Mouse (Mus musculus) kidney, adult 18-20 months (tissue): ENCODE results near the gene Ppp1cb.

ENCODE experiments used
- DNase-seq: peaks from one replicate; pipeline ENCODE4 v3.0.0; 2021

The Ppp1cb gene

GRCm38 (mm10) chr5:32445287-32445921 lies 13.2 kb upstream of the Ppp1cb start:
- DNase-seq: no peak

DNA sequence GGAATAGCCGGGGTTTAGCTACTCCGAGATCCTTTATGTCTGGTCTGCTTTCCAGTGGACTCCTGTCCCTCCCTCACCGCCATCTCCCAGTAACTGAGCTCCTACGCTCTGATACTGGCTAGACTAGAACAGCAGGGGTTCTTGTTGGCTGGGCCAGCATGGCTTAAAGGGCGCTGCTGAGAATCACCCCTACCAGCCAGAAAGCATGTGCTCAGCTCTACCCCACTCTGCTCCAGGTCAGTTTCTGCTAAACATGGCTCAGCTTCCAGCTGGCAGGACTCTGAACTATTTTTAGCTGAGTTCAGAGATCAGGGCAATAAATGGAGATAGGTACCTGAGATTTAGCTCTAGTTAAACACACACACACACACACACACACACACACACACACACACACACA lies 12.2 kb upstream of the Ppp1cb start:
- peak; percentile 38 for DNase-seq

GRCm38 (mm10) chr5:32446810-32447209 lies 11.8 kb upstream of the Ppp1cb start:
- no peak for DNase-seq

- no peak for DNase-seq
These were observed 723 bp downstream of the Ppp1cb start for GRCm38 (mm10) chr5:32459251-32459881.

GRCm38 (mm10) chr5:32459882-32460751 lies 1.5 kb downstream of the Ppp1cb start:
- peak; percentile 49 for DNase-seq

GRCm38 (mm10) chr5:32460973-32461372 lies 2.3 kb downstream of the Ppp1cb start:
- DNase-seq: no peak

DNA sequence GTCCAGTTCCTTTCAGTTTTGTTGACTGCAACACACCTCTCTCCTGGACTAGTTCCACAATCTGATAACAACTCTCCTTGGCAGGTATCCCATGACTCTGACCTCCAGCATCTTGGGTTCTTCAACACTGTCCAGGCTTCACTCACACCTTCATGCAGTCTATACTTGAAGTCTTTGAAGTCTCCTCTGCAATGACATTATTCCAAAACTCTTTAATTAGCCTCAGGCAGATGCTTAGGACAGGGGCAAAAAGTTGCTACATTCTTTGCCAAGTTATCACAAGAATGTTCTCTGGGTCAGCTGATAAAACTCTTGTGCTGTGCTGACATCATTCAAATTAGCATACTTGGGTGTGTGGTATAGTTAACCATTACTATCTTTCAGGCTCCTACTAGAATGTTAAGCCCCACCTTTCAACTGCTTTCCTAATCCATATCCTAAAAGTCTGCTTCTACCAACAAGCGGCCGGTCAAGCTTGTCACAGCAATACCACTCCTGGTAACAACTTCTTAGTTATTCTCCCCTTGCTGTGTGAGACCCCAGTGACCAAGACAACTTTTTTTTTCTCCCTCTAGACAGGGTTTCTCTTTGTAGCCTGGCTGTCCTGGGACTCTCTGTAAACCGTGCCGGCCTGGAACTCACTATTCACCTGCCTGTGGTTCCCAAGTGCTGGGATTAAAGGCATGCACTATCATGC lies 13.8 kb downstream of the Ppp1cb start:
- DNase-seq: peak; percentile 32

- no peak for DNase-seq
These were observed 14.3 kb downstream of the Ppp1cb start for GRCm38 (mm10) chr5:32473029-32473352.

GRCm38 (mm10) chr5:32476501-32476900 lies 17.9 kb downstream of the Ppp1cb start:
- no peak for DNase-seq

DNA sequence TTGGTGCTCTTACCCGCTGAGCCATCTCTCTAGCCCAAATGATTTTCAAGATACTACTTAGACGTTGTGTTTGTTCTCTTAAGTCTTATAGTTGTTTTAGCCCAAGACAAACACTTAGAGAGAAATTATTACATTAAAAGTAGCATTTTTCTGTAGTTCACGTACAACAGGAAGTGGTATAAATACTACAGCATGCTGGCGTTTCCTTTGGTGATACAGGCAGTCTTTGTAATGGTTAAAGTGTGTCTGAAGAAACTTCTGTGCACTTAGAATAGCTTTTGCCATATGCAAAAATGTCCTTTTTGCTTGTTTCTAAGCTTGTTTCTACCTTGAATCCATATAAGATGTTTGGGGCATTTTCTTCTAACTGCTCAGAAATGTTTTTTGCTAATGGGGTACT lies 20.3 kb downstream of the Ppp1cb start:
- DNase-seq: no peak

DNA sequence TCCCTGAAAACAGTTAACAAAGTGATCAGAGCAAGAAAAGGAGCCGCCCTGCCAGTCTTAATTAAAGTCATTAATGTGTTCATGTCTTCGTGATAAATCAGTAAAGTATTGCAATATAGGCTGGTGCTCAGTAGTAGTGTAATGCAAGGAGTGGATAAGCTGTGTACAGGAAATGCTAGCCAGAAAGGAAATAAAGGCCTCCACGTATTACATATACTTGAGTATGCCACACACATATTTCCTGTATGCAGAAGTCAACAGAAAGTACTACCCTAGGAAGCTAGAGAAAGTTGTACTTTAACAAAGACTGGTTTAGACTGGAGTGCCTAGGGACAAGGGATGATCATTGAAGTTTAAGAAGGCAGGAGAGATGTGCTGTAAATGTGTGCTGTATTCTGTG lies 26.8 kb downstream of the Ppp1cb start:
- DNase-seq: no peak

GRCm38 (mm10) chr5:32488044-32488443 lies 29.4 kb downstream of the Ppp1cb start:
- no peak for DNase-seq

- no peak for DNase-seq
These were observed 35.5 kb downstream of the Ppp1cb start for GRCm38 (mm10) chr5:32494084-32494700.

GRCm38 (mm10) chr5:32508766-32509165 lies 50.1 kb downstream of the Ppp1cb start:
- DNase-seq: no peak

DNA sequence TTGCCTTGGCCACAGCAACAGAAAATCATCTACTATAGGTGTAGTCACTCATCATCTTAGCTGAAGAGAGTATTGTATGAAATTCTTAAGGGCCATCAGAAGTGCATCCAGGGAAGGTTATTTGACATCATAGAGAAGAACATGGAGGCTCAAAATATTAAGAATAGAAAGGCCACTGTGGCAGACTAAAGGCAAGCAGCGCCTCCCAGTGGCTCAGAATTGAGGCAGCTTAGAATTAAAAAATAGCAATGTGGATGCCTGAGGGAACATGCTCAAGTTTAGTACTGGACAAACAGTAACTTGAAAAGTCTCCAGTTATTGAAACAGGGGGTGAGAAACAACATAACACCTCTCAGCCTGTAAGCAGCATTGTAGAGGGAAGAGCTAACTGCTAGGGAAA lies 61.7 kb downstream of the Ppp1cb start:
- DNase-seq: peak; percentile 59

DNA sequence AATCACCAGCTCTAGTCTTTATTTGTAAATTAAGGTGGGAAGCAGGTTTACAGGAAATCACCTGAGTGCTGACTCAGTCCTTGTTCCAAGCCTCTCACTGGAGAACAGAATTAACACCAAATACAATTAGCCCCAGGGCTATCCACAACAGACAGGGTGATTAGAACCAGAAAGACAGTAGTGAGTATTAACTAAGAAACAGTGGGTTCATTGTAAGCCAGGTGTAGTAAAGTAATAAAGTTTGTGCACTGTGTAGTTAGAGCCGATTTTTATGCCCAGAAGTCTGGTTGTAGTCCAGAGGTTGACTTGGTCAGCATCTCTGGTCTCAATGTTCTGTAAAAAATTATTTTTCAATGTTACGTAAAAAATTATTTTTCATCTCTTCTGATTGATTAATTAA lies 90.8 kb downstream of the Ppp1cb start:
- no peak for DNase-seq

GRCm38 (mm10) chr5:32564697-32565096 lies 106.1 kb downstream of the Ppp1cb start:
- DNase-seq: no peak
